Mouse (Mus musculus): ENCODE results near the gene Kcnj15. TPM values are rescaled to one million over a fixed set of nuclear protein-coding genes. Genes with fewer than 3 reads are reported as not detected.

Gene Kcnj15
- polyA plus RNA-seq (2014; fragmentation: Nextera tagmentation; extraction: Ambion mirVana) = 0.06 and 0.19 TPM in 2 replicates

DNA sequence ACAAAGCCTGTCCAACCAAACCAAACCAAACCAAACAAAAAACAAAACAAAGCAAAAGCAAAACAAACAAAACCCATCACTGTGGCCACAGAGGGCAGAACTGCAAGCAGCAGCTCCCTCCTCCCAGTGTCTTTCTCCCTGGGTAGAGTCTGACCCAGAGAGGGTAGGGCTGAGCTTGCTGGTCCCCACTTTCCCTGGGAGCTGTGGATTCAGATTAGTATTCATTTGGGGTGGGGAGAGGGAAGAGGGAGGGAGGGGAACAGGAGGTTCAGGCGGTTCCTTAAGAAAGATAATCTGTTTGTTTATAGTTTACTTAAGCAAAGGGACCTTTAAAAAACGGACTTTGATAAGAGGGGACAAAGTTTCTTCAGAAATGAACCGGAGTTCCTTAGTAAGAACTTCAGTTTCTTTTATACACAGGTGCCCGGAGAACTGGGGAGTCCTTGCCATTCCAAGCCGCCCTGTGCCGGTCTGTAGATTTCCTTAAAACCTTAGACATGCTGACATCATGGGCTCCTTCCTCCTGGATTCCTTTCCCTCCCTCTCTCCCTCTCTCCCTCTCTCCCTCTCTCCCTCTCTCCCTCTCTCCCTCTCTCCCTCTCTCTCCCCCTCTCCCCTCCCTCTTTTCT, at the start of gene Kcnj15:
Gene Kcnj15 (plus strand): TSS at position 293 of the 629 bp plus-strand sequence.
- no peak within 1 kb of the TSS for H3K4me3 ChIP-seq (ENCODE audit: low read depth, low read length)
- no peak for ATAC-seq
- H3K4me2 ChIP-seq (ENCODE audit: low read length) = no peak within 1 kb of the TSS
- H3K27ac ChIP-seq (ENCODE audit: low read depth, low read length) = no peak within 1 kb of the TSS
- no peaks in the 10 kb centered on the region for H3K4me1 ChIP-seq (ENCODE audit: control insufficient read depth, insufficient read depth, low read length)
- no peaks in the 10 kb centered on the region for H3K36me3 ChIP-seq (ENCODE audit: control insufficient read depth, insufficient read depth, low read length)
- H3K9me3 ChIP-seq (replicated peaks; ENCODE audit: control insufficient read depth, low read length) = no peaks in the 10 kb centered on the region
- H3K9ac ChIP-seq (ENCODE audit: low read length) = no peak within 1 kb of the TSS
- 29% methylated on average over 6 of the region's 6 CpGs for WGBS
- H3K27me3 ChIP-seq (replicated peaks; ENCODE audit: control insufficient read depth, insufficient read depth, low read length) = no peaks in the 10 kb centered on the region
- DNase-seq (ENCODE audit: low spot score) = no peak

DNA sequence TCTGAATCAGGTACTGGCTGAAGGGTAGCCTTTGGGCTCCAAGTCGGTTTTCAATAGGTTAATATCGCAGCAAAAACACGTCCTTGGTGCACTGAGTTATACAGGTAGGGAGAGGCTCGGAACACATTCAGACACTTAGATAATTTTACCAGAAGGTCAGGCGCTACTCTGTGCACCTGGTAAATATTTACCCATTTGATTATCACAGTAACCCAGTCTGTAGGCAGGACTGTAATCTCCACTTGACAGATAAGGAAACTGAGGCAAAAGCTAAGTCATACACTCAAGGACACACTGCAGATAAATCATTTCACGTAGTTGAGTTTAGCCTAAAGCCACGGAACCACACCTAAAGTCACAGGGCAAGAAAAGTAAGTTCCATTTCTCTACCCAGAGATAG, 49.1 kb upstream of the Kcnj15 start:
- no peak overlapping the region for H3K27ac ChIP-seq (ENCODE audit: low read depth, low read length)
- H3K4me2 ChIP-seq (ENCODE audit: low read length) = no peak overlapping the region
- 88% methylated on average over 7 of the region's 7 CpGs for WGBS
- H3K9me3 ChIP-seq (replicated peaks; ENCODE audit: control insufficient read depth, low read length) = no peaks in the 10 kb centered on the region
- no peak overlapping the region for H3K4me3 ChIP-seq (ENCODE audit: low read depth, low read length)
- H3K9ac ChIP-seq (ENCODE audit: low read length) = no peak overlapping the region
- no peak for DNase-seq (ENCODE audit: low spot score)
- H3K27me3 ChIP-seq (replicated peaks; ENCODE audit: control insufficient read depth, insufficient read depth, low read length) = no peaks in the 10 kb centered on the region
- H3K4me1 ChIP-seq (ENCODE audit: control insufficient read depth, insufficient read depth, low read length) = no peaks in the 10 kb centered on the region
- no peaks in the 10 kb centered on the region for H3K36me3 ChIP-seq (ENCODE audit: control insufficient read depth, insufficient read depth, low read length)
- ATAC-seq = no peak

DNA sequence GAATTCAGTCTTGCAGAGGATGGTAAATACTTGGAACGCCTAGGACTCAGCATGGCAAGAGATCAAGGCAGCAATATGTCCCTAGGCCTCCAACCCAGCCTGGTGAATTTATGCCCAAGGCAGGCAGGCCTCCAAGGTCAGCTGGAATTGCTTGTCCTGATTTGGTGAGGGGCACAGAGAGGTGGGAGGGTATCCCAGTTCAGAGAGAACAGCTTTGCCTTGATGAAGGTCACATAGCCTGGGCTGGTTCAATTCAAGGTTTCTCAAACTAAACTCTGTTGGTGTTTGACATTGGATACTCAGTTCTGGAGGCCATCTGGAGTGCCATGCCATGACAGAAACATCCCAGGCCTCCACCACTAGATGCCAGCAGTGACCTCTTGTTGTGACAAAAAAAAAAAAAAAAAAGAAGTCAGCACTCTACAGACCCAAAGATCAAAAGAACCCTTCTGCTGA, 48.3 kb upstream of the Kcnj15 start:
- no peak overlapping the region for H3K9ac ChIP-seq (ENCODE audit: low read length)
- DNase-seq (ENCODE audit: low spot score) (no peak), ATAC-seq (no peak)
- 55% methylated on average over 1 of the region's 1 CpGs for WGBS
- no peaks in the 10 kb centered on the region for H3K9me3 ChIP-seq (replicated peaks; ENCODE audit: control insufficient read depth, low read length)
- no peak overlapping the region for H3K27ac ChIP-seq (ENCODE audit: low read depth, low read length)
- H3K4me1 ChIP-seq (ENCODE audit: control insufficient read depth, insufficient read depth, low read length) = no peaks in the 10 kb centered on the region
- H3K36me3 ChIP-seq (ENCODE audit: control insufficient read depth, insufficient read depth, low read length) = no peaks in the 10 kb centered on the region
- H3K4me3 ChIP-seq (ENCODE audit: low read depth, low read length) = no peak overlapping the region
- no peak overlapping the region for H3K4me2 ChIP-seq (ENCODE audit: low read length)
- H3K27me3 ChIP-seq (replicated peaks; ENCODE audit: control insufficient read depth, insufficient read depth, low read length) = no peaks in the 10 kb centered on the region

DNA sequence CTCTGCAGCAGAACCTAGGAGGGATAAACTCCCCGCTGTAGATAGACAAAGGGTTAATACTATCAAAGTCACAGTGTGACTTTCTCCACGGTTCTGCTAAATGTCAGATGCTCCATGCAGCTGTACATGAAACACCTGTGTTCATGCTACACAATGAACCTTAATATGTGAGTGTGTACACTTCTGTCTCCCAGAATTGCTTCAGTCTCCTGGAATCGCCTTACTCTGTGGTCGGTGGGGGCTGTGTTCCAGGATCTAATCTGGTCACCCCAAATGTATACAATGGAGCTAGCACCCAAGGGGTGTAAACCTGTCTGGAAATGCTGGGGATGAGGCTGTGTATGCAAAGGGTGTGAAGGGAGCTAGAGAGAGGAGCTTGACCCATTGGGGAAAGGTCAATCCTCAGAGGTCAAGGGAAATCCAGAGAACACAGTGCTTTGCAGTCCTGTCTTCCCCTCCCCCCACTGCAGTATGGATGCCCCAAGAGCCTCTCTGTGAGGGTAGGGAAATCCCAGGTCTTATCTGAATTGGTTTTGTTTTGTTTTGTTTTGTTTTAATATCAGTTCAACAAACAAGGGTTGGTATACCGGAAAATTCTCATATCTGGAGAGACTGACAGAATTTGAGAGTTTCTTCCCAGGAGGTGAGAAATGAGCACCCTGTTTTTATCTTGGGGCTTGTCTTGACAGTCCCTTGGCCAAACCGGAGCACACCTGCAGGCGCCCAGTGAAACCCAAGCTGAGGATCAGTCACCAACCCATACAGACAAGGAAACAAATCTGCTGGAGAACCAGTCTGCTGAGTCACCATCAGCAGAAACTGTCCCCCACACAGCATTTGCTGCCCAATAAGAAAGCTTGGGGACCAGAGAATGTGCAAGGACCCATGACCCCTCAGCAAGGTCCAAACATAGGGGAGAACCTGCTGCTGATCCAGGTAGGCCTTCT, 42.8 kb upstream of the Kcnj15 start:
- ATAC-seq = no peak
- no peak overlapping the region for H3K4me2 ChIP-seq (ENCODE audit: low read length)
- no peaks in the 10 kb centered on the region for H3K9me3 ChIP-seq (replicated peaks; ENCODE audit: control insufficient read depth, low read length)
- no peaks in the 10 kb centered on the region for H3K27me3 ChIP-seq (replicated peaks; ENCODE audit: control insufficient read depth, insufficient read depth, low read length)
- H3K4me3 ChIP-seq (ENCODE audit: low read depth, low read length) = no peak overlapping the region
- no peak overlapping the region for H3K27ac ChIP-seq (ENCODE audit: low read depth, low read length)
- no peak overlapping the region for H3K9ac ChIP-seq (ENCODE audit: low read length)
- 81% methylated on average over 7 of the region's 7 CpGs for WGBS
- no peaks in the 10 kb centered on the region for H3K4me1 ChIP-seq (ENCODE audit: control insufficient read depth, insufficient read depth, low read length)
- H3K36me3 ChIP-seq (ENCODE audit: control insufficient read depth, insufficient read depth, low read length) = no peaks in the 10 kb centered on the region
- no peak for DNase-seq (ENCODE audit: low spot score)

DNA sequence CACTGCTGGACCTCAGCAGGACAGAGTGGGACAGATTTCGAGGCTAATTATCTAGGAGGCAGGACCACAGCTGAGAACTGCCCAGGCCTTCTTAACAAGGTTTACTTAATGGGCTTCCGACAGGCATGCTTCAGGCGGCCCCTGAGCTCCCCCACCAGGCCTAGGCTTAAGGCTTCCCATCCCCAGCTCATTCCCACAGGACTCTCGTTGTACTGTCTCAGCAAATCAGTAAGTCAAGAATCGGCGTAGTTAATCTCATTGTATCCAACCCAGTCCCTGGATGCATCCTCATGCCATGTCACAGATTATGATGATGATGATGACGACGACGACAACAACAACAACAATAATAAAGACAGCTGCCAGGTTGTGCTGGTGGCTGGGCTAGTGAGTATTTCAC, 41.6 kb upstream of the Kcnj15 start:
- 69% methylated on average over 9 of the region's 9 CpGs for WGBS
- ATAC-seq = no peak

DNA sequence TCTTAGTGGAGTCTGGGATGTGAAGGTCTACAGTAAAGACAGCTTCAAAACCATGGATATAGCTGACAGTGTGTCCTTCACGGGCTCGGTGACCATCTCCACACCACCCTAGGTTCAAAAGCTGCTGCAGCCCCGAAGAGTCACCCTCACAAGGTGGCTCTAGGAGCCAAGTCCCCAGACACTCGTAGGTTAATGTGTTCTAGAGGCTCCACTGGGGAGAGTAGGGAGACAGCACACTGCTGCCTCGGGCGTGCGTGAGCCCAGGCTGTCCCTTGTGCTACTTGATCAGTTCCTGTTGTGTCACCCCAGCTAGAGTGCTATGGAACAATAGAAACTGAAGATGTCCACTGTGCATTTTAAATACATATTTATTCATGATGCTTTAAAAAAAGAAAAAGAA, 41.0 kb upstream of the Kcnj15 start:
- H3K4me2 ChIP-seq (ENCODE audit: low read length) = no peak overlapping the region
- H3K36me3 ChIP-seq (ENCODE audit: control insufficient read depth, insufficient read depth, low read length) = no peaks in the 10 kb centered on the region
- no peak overlapping the region for H3K9ac ChIP-seq (ENCODE audit: low read length)
- no peaks in the 10 kb centered on the region for H3K9me3 ChIP-seq (replicated peaks; ENCODE audit: control insufficient read depth, low read length)
- no peaks in the 10 kb centered on the region for H3K4me1 ChIP-seq (ENCODE audit: control insufficient read depth, insufficient read depth, low read length)
- DNase-seq (ENCODE audit: low spot score) = no peak
- H3K27ac ChIP-seq (ENCODE audit: low read depth, low read length) = no peak overlapping the region
- H3K4me3 ChIP-seq (ENCODE audit: low read depth, low read length) = no peak overlapping the region
- no peaks in the 10 kb centered on the region for H3K27me3 ChIP-seq (replicated peaks; ENCODE audit: control insufficient read depth, insufficient read depth, low read length)
- 91% methylated on average over 7 of the region's 7 CpGs for WGBS
- ATAC-seq = no peak

More for the DNA sequence above, 41.6 kb upstream of the Kcnj15 start:
- H3K4me1 ChIP-seq (ENCODE audit: control insufficient read depth, insufficient read depth, low read length) = no peaks in the 10 kb centered on the region
- no peak overlapping the region for H3K4me2 ChIP-seq (ENCODE audit: low read length)
- no peak overlapping the region for H3K9ac ChIP-seq (ENCODE audit: low read length)
- no peak overlapping the region for H3K27ac ChIP-seq (ENCODE audit: low read depth, low read length)
- H3K9me3 ChIP-seq (replicated peaks; ENCODE audit: control insufficient read depth, low read length) = no peaks in the 10 kb centered on the region
- H3K27me3 ChIP-seq (replicated peaks; ENCODE audit: control insufficient read depth, insufficient read depth, low read length) = no peaks in the 10 kb centered on the region
- no peaks in the 10 kb centered on the region for H3K36me3 ChIP-seq (ENCODE audit: control insufficient read depth, insufficient read depth, low read length)
- H3K4me3 ChIP-seq (ENCODE audit: low read depth, low read length) = no peak overlapping the region
- DNase-seq (ENCODE audit: low spot score) = no peak

DNA sequence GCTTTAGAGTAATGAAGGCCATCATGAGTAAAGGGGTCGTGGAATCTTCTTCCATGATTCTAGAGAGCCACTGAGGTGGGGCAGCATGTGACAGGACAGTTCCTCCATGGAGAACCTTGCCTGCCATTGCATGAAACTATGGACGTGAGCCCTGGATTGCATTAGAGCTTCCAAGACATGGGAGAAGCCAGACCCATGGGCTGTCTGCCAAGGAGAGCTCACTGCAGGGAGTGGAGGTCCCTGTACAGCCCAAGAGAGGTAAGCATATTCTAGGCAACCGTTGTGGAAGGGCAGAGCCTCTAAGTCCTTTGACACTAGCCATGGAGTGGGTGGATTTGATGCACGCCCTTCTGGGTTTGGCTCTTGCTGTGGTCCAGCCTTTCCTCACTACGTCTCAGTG, 40.5 kb upstream of the Kcnj15 start:
- Histone ChIP-seq H3K36me3 (ENCODE audit: control insufficient read depth, insufficient read depth, low read length) (no peaks in the 10 kb centered on the region), H3K9ac (ENCODE audit: low read length) (no peak overlapping the region), H3K4me1 (ENCODE audit: control insufficient read depth, insufficient read depth, low read length) (no peaks in the 10 kb centered on the region), H3K4me2 (ENCODE audit: low read length) (no peak overlapping the region), H3K27ac (ENCODE audit: low read depth, low read length) (no peak overlapping the region), H3K27me3 (replicated peaks; ENCODE audit: control insufficient read depth, insufficient read depth, low read length) (no peaks in the 10 kb centered on the region), H3K4me3 (ENCODE audit: low read depth, low read length) (no peak overlapping the region), H3K9me3 (replicated peaks; ENCODE audit: control insufficient read depth, low read length) (no peaks in the 10 kb centered on the region)
- ATAC-seq (no peak), DNase-seq (ENCODE audit: low spot score) (no peak)
- 87% methylated on average over 5 of the region's 5 CpGs for WGBS

DNA sequence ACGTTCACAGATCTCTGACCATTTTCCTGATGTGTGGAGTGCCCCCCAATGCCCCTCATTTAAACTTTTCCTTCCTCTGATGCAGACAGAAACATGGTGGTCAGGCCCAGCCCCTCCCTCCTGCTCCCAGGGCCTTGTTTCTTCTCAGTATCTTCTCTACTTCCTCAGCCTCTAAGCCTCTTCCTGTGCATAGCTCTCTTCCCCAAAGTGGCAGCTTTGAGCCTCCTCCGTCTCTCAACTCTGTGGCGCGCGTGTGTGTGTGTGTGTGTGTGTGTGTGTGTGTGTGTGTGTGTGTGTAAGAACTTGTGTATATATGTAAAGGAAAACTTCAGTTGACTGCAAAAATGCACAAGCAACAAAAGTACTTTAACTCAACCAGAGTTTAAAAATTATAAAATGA, 38.6 kb upstream of the Kcnj15 start:
- H3K9ac ChIP-seq (ENCODE audit: low read length) = no peak overlapping the region
- H3K27ac ChIP-seq (ENCODE audit: low read depth, low read length) = no peak overlapping the region
- no peaks in the 10 kb centered on the region for H3K9me3 ChIP-seq (replicated peaks; ENCODE audit: control insufficient read depth, low read length)
- H3K4me3 ChIP-seq (ENCODE audit: low read depth, low read length) = no peak overlapping the region
- 92% methylated on average over 5 of the region's 5 CpGs for WGBS
- no peaks in the 10 kb centered on the region for H3K27me3 ChIP-seq (replicated peaks; ENCODE audit: control insufficient read depth, insufficient read depth, low read length)
- no peaks in the 10 kb centered on the region for H3K36me3 ChIP-seq (ENCODE audit: control insufficient read depth, insufficient read depth, low read length)
- ATAC-seq = no peak
- H3K4me1 ChIP-seq (ENCODE audit: control insufficient read depth, insufficient read depth, low read length) = no peaks in the 10 kb centered on the region
- H3K4me2 ChIP-seq (ENCODE audit: low read length) = no peak overlapping the region
- no peak for DNase-seq (ENCODE audit: low spot score)

DNA sequence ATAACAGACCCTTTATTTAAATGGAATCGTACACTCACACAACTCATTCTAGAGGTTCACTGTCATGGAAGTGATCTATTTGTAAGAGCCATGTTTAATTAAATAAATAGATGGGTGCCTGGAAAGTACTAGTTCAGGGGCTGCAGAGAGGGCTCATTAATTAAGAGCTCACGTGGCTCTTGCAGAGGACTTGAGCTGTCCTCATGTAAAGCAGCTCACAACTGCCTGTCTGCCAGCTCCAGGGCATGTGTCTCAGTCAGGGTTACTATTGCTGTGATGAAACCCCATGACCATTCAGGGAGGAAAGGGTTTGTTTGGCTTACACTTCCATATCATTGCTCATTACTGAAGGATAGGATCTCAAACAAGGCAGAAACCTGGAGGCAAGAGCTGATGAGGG, 37.9 kb upstream of the Kcnj15 start:
- H3K27me3 ChIP-seq (replicated peaks; ENCODE audit: control insufficient read depth, insufficient read depth, low read length) = no peaks in the 10 kb centered on the region
- no peaks in the 10 kb centered on the region for H3K4me1 ChIP-seq (ENCODE audit: control insufficient read depth, insufficient read depth, low read length)
- no peak overlapping the region for H3K9ac ChIP-seq (ENCODE audit: low read length)
- 23% methylated on average over 2 of the region's 2 CpGs for WGBS
- no peak for DNase-seq (ENCODE audit: low spot score)
- ATAC-seq = no peak
- no peaks in the 10 kb centered on the region for H3K9me3 ChIP-seq (replicated peaks; ENCODE audit: control insufficient read depth, low read length)
- H3K36me3 ChIP-seq (ENCODE audit: control insufficient read depth, insufficient read depth, low read length) = no peaks in the 10 kb centered on the region
- no peak overlapping the region for H3K4me3 ChIP-seq (ENCODE audit: low read depth, low read length)
- no peak overlapping the region for H3K4me2 ChIP-seq (ENCODE audit: low read length)
- H3K27ac ChIP-seq (ENCODE audit: low read depth, low read length) = no peak overlapping the region
